Mouse (Mus musculus) forebrain, embryonic 16.5 days (tissue): ENCODE data around the gene Adcy10. TPM values are rescaled to one million over a fixed set of nuclear protein-coding genes. Genes with fewer than 3 reads are reported as not detected.

Source experiments
- ATAC-seq: fragments of 200-750 bp; cut with Nextera tagmentation; 2 replicates; pipeline ENCODE4 v1.8.0; 2017; ENCODE audit warnings: mild to moderate bottlenecking, moderate library complexity
- H3K27ac ChIP-seq: fragments of 300-500 bp; sonication (generic); 2 replicates; pipeline ENCODE4 v1.5.1; 2014; ENCODE audit warnings: low read length, control low read depth
- H3K27me3 ChIP-seq: fragments of 300-500 bp; sonication (generic); replicated peaks from 2 replicates; pipeline ENCODE4 v1.6.1; 2014; ENCODE audit warnings: low read length; ENCODE audit not compliant: control insufficient read depth, insufficient read depth
- H3K36me3 ChIP-seq: fragments of 300-500 bp; sonication (generic); 2 replicates; pipeline ENCODE4 v1.6.1; 2014; ENCODE audit not compliant: control insufficient read depth, insufficient read depth
- H3K4me1 ChIP-seq: fragments of 300-500 bp; sonication (generic); replicated peaks from 2 replicates; pipeline ENCODE4 v1.6.1; 2014; ENCODE audit warnings: low read length; ENCODE audit not compliant: control insufficient read depth, insufficient read depth
- H3K4me2 ChIP-seq: fragments of 300-500 bp; sonication (generic); 2 replicates; pipeline ENCODE4 v1.6.1; 2014; ENCODE audit warnings: mild to moderate bottlenecking, low read length, control low read depth
- H3K4me3 ChIP-seq: fragments of 300-500 bp; sonication (generic); replicated peaks from 2 replicates; pipeline ENCODE4 v1.5.1; 2014; ENCODE audit warnings: mild to moderate bottlenecking, low read length, control low read depth
- H3K9ac ChIP-seq: fragments of 300-500 bp; sonication (generic); replicated peaks from 2 replicates; pipeline ENCODE4 v1.6.1; 2014; ENCODE audit warnings: low read depth, low read length, control low read depth
- H3K9me3 ChIP-seq: fragments of 300-500 bp; sonication (generic); 2 replicates; pipeline ENCODE4 v1.6.1; 2016; ENCODE audit warnings: low read length; ENCODE audit not compliant: control insufficient read depth
- WGBS: fragments of 180-500 bp; shearing (Covaris S2); extraction: QIAGEN DNeasy Blood & Tissue Kit; methylation state at CpG from one replicate; pipeline ENCODE4 v1.1.7; 2014; 5-methylcytosine and 5-hydroxymethylcytosine counted together
- polyA plus RNA-seq: library from polyadenylated mRNA; unstranded; fragments of >200 nt; fragmentation: Nextera tagmentation; extraction: Ambion mirVana; gene quantifications from 2 replicates; pipeline ENCODE4 v1.2.1, GENCODE M21; 2015

Adcy10 gene
- polyA plus RNA-seq, 1 experiment from 2014 or later, result 0.22 TPM

DNA sequence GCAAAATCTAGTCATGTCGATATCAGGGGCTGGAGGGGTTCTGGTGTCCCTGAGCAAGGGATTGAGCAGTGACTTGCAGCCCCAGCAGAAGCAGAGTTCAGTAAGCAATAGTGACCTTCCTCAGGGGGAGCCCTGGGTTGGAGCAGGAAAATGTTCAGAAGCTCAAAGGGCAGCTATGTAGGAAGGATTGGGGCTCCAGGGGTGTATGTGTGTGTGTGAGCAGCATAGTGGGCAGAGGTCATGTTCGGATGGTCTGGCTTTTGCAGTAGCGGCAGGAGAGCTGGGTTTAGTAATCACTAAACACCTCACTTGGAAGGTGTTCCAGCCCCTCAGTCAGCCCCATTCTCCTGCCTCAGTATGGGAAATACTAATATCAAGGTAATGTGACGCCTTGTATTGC lies 91.0 kb downstream of the Adcy10 start:
- ATAC-seq, result no peak
- Histone ChIP-seq H3K9me3 (peaks cover 2% of the 10 kb centered on the region; the same call in 1 of the 2 replicates), H3K4me3 (no peak overlapping the region), H3K27ac (no peak overlapping the region), H3K4me1 (no peaks in the 10 kb centered on the region), H3K9ac (no peak overlapping the region), H3K27me3 (no peaks in the 10 kb centered on the region), H3K36me3 (no peaks in the 10 kb centered on the region), H3K4me2 (no peak overlapping the region)
- WGBS, result 78% methylated on average over 4 of the region's 4 CpGs

DNA sequence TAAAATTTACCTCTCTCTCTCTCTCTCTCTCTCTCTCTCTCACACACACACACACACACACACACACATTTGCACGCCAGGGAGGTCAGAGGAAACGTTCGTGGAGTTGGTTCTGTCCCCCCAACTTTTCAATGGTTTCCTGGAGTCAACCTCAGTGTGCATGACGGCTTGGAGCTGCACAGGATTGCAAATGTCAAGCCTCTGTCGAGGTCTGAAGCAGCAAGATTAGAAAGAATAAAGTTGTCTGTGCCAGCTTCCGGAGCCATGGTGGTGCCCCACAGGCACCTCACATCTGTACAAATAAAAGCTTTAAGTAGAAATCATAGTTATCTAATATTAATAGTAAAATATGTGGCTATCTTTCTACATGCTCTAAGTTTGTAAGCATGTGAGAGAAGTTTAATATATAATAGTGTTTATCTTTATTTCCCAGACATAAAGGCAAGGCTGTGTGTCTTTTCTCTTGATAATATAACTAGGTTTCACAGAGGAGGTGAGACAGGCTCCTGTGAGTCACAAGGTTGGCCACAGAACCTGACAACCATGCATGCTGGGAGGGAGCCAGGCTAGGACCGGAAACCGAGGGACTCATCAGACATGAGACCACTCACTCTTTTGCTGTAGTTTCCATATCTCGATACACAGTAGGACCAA lies 91.6 kb downstream of the Adcy10 start:
- H3K4me3 ChIP-seq, result no peak overlapping the region
- H3K9ac ChIP-seq, result no peak overlapping the region
- WGBS, result 79% methylated on average over 9 of the region's 9 CpGs
- no peak overlapping the region for H3K4me2 ChIP-seq
- no peak overlapping the region for H3K27ac ChIP-seq
- H3K27me3 ChIP-seq, result no peaks in the 10 kb centered on the region
- ATAC-seq, result no peak
- H3K9me3 ChIP-seq, result peaks cover 2% of the 10 kb centered on the region; the same call in 1 of the 2 replicates
- H3K4me1 ChIP-seq, result no peaks in the 10 kb centered on the region
- no peaks in the 10 kb centered on the region for H3K36me3 ChIP-seq

DNA sequence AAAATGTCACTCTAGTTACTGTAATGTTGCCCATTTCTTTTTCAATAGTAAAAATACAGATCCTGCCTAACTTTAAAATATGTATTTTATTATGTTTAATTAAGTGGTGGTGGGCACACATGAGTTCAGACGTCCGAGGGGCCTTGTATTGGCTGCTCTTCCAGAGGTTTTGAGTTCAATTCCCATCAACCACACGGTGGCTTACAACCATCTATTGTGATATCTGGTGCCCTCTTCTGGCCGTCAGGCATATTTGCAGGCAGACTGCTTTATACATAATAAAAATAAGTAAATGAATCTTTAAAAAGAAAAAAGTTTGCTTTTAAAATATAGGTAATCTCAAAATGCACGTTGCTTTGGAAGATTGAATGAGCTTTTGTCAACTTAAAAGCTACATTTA lies 94.3 kb downstream of the Adcy10 start:
- Histone ChIP-seq H3K9ac (no peak overlapping the region), H3K4me3 (no peak overlapping the region), H3K4me1 (no peaks in the 10 kb centered on the region), H3K4me2 (no peak overlapping the region), H3K27ac (no peak overlapping the region), H3K27me3 (no peaks in the 10 kb centered on the region), H3K9me3 (peaks cover 2% of the 10 kb centered on the region; the same call in 1 of the 2 replicates), H3K36me3 (no peaks in the 10 kb centered on the region)
- no peak for ATAC-seq
- WGBS, result 50% methylated on average over 5 of the region's 5 CpGs

DNA sequence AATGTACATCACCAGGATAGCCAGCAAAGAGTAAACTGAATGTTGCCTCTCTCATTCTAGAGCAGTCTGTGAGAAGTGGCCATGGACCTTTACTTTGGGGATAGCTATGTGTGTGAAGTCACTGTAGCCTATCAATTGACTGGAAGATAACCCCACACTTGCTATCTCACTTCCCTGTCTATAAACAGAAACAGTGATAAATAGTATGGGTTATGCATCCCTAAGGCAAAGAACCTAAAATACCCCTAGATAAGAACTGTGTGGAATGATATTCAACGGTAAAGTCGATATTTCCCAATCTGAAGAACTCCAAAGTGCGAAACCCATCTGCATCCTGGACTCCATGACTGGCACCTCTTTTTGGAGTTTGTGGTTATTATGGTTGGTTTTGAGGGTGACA lies 96.3 kb downstream of the Adcy10 start:
- H3K4me3 ChIP-seq, result no peak overlapping the region
- no peaks in the 10 kb centered on the region for H3K27me3 ChIP-seq
- H3K36me3 ChIP-seq, result no peaks in the 10 kb centered on the region
- H3K9ac ChIP-seq, result no peak overlapping the region
- H3K4me1 ChIP-seq, result no peaks in the 10 kb centered on the region
- H3K4me2 ChIP-seq, result no peak overlapping the region
- 97% methylated on average over 3 of the region's 3 CpGs for WGBS
- no peak for ATAC-seq
- H3K27ac ChIP-seq, result no peak overlapping the region
- peaks cover 2% of the 10 kb centered on the region; the same call in 1 of the 2 replicates for H3K9me3 ChIP-seq

DNA sequence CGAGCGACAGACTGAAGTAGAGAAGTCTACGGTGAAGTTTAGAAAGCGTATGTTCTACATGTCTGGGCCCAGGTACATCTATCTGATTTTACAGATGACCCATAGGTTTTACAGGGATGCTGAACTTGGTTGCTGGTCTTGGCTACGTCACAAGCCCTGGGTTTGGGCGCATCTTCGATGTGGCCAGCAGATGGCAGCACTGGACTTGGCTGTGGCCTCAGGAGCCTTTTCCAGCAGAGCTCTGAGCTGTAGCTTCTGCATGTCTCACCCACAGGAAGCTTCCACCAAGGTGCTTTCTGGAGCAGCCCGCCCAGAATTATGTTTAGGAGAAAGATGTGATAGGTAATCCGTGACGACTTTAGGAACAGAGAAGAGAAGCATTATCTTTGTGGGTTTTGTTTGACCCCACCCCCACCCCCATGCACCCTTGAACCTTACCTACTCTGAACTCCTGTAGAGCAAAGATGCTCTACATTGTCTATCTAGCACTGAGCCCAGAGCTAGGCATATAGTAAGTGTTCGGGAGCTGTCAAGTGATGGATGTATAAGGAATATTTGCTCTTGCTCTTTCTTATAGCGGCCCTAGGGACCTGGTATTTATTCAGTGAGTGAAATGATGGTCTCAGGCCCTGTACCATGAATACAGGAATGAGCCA lies 98.7 kb downstream of the Adcy10 start:
- Histone ChIP-seq H3K4me3 (no peak overlapping the region), H3K27me3 (no peaks in the 10 kb centered on the region), H3K4me2 (no peak overlapping the region), H3K9me3 (peaks cover 2% of the 10 kb centered on the region; the same call in 1 of the 2 replicates), H3K36me3 (0 out of 2 replicates have a peak, but pooled peaks cover 3% of the 10 kb centered on the region), H3K9ac (no peak overlapping the region), H3K27ac (no peak overlapping the region), H3K4me1 (no peaks in the 10 kb centered on the region)
- 26% methylated on average over 12 of the region's 12 CpGs for WGBS
- ATAC-seq, result peak; percentile 79

DNA sequence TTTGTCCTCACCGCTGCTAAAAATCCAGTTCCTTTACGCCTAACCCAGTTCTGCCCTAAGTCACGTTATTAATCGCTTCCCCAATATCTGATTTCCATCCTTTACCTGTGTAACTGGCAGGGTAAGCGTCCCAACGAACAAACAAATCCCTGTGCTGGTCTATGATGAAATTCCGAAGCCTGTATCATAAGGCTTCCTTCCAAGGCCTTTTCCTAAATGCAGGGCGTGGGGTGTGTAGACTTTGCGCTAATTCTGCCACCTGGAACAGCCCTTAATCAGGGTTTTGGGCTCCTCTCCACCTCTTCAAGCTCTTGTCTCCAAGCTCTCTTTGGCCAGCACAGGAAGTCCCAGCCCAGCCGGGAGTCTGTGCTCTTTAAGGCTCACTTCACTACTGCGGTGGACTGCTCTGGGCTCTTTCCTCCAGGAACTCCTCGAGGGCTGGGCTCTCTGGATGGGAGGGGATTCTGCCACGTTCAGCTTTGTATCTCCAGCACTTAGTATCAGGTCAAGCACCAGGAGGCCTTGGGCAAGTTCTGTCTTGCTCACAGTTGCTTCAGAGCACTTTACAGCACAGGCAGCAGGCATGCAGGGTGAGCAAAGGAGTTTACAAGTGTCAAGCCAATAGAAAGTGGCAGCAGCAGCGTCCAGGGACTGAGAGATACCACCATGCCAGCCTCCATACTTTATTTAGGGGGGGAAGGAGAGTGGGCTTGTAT lies 100.6 kb downstream of the Adcy10 start:
- Histone ChIP-seq H3K9ac (no peak overlapping the region), H3K27ac (no peak overlapping the region), H3K4me3 (no peak overlapping the region), H3K36me3 (0 out of 2 replicates have a peak, but pooled peaks cover 3% of the 10 kb centered on the region), H3K4me2 (no peak overlapping the region), H3K9me3 (no peaks in the 10 kb centered on the region), H3K27me3 (no peaks in the 10 kb centered on the region), H3K4me1 (no peaks in the 10 kb centered on the region)
- 70% methylated on average over 14 of the region's 14 CpGs for WGBS
- ATAC-seq, result no peak

DNA sequence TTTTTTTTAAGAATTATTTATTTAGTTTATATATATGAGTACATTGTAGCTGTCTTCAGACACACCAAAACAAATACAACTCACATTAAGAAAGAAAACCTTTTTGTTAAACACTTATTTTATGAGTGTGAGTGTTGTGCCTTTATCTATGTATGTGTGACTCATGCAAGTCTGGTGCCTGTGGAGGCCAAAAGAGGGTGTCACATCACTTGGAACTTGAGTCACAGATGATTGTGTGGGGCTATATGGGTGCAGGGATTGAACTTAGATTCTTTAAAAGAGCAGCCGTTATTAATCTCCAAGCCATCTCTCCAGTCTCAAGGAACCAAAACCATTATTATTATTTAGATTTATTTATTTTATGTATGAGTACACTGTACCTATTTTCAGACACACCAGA lies 101.4 kb downstream of the Adcy10 start:
- Histone ChIP-seq H3K27me3 (no peaks in the 10 kb centered on the region), H3K9ac (no peak overlapping the region), H3K4me2 (no peak overlapping the region), H3K9me3 (no peaks in the 10 kb centered on the region), H3K4me3 (no peak overlapping the region), H3K36me3 (0 out of 2 replicates have a peak, but pooled peaks cover 3% of the 10 kb centered on the region), H3K27ac (no peak overlapping the region), H3K4me1 (no peaks in the 10 kb centered on the region)
- 91% methylated on average over 1 of the region's 1 CpGs for WGBS
- ATAC-seq, result no peak

DNA sequence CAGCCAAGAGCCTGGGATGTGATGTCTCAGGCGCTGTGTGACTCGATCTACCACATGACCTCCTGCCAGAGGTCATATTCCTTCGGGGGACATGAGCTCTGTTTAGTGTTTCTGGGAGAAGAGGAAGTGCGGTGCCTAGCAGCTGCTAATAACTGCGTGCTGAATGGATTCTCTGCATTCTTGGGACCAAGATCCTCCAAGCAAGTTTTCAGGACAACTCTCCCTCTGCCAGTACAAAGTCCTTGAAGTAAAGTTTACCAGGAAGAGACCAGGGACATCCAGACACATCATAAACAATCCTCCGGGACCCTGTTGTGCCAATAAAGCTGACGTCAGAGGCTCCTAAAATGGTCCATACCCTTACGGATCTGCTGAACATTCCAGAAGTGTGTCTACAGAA lies 102.9 kb downstream of the Adcy10 start:
- Histone ChIP-seq H3K9ac (no peak overlapping the region), H3K9me3 (no peaks in the 10 kb centered on the region), H3K27ac (no peak overlapping the region), H3K4me1 (no peaks in the 10 kb centered on the region), H3K4me2 (no peak overlapping the region), H3K4me3 (no peak overlapping the region), H3K27me3 (no peaks in the 10 kb centered on the region), H3K36me3 (0 out of 2 replicates have a peak, but pooled peaks cover 7% of the 10 kb centered on the region)
- 83% methylated on average over 8 of the region's 8 CpGs for WGBS
- no peak for ATAC-seq

DNA sequence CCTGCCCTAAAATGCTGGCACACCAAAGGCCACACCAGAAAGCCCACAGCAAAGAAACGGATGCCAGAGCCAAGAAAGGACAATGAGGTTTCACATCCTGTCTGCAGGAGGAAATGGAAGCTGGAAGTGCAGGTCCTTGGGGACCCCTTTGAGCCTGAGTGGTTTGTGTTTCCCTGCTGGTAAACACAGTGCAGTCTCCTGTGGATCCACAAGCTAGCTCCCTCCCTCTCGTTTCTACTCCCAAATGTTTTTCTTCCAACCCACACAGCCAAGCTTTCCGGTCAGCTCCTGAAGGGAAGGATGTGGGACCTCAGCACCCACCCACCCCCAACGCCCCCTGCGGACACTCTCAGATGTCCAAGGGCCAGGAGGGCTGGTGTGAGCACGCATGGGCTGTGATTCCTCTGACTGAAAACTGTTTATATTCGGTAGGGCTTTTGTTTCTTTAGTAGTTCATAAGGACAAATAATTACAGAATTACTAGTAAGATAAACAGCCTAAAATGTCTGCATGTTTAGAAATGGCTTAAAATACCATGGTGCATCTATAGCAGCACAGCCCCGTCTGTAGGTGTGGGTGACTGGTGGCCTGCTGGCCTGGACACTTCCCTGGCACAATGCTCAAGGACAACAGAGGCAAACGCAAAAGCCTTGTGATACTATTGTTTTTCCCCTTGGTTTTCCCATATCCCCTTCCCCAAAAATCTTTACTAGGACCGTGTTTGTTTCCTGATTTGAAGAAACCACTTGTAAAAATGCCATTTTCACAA lies 104.5 kb downstream of the Adcy10 start:
- no peak for ATAC-seq
- no peak overlapping the region for H3K4me3 ChIP-seq
- H3K27ac ChIP-seq, result 0 out of 2 replicates have a peak overlapping the region, but pooled peaks have one; percentile 28
- 63% methylated on average over 10 of the region's 10 CpGs for WGBS
- H3K9ac ChIP-seq, result no peak overlapping the region
- no peaks in the 10 kb centered on the region for H3K27me3 ChIP-seq
- H3K4me2 ChIP-seq, result no peak overlapping the region
- H3K36me3 ChIP-seq, result 0 out of 2 replicates have a peak, but pooled peaks cover 13% of the 10 kb centered on the region
- H3K9me3 ChIP-seq, result no peaks in the 10 kb centered on the region
- no peaks in the 10 kb centered on the region for H3K4me1 ChIP-seq
